Mouse (Mus musculus) embryo, embryonic 9.5 days (tissue): ENCODE measurements around the gene Barx2.
"Not testable (repeated sequence)": the region's sequence is repeated elsewhere in the genome, so short reads cannot be mapped to it uniquely, and the experiment has no call there.

Source experiments
- DNase-seq: peaks from one replicate; pipeline ENCODE4 v3.0.0-alpha.2; 2017; ENCODE audit errors: extremely low spot score

Barx2 gene

DNA sequence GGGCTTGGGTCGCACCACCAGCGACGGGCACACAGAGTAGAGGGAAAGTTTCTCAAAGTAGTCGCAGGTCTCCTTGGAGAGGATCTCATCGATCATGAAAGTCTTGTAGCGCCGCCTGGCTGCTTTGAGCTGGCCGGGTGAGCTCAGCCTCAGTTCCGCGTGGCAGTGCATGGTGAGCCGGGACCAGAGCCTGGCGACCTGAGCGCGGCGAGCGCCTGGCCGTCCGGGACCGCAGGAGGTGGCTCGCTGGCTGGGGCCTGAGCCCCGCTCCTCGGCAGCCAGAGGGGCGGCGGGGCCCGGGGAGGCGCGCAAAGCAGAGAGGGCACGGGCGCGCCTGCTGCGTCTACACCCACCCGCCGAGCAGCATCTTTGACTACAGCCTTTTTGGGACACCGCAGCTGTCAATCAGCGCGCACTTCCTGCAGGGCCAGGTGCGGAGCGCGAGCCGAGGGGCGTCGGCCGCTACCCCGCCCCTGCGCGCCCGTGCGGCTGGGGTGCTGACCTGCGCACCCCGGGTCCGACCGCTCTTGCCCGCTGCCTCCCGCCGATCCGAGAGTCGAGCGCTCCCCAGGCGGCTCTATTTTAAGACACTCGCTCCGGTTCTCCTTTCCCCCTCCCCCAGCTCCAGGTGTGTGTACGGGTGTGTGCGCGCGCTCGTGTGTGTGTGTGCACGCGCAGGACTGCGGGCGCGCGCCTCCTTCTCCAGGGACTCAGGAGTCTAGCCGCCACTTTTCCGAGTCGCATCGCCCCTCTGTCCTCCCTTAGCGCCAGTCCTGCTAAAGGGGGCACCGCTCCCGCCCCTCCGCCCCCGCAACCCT, at the start of gene Barx2:
Barx2 (minus strand) TSS at position 542 of the 818 bp plus-strand sequence.
- DNase-seq, result peak; percentile 80

- DNase-seq, result no peak
Measured at GRCm38 (mm10) chr9:31962265-31962664, 49.0 kb upstream of the Barx2 start.

GRCm38 (mm10) chr9:31960488-31960887, 47.2 kb upstream of the Barx2 start:
- DNase-seq, result no peak

- no peak for DNase-seq
Measured at GRCm38 (mm10) chr9:31958120-31958519, 44.9 kb upstream of the Barx2 start.

DNA sequence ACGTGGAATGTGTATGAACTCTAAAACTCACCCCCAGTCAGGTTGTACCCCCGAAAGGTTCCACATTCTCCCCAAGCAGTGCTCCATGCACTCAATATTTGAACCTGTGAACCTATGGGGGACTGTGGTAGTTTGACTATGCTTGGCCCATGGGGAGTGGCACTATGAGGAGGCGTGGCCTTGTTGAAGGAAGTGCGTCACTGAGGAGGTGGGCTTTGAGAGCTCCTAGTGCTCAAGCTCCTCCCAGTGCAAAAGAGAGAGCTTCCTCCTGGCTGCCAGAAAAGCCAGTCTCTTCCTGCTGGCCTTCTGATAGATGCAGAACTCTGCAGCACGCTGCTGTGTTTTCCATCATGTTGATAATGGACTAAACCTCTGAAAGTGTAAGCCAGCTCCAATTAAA, 37.2 kb upstream of the Barx2 start:
- DNase-seq, result no peak

GRCm38 (mm10) chr9:31949031-31949430, 35.8 kb upstream of the Barx2 start:
- DNase-seq, result no peak

DNA sequence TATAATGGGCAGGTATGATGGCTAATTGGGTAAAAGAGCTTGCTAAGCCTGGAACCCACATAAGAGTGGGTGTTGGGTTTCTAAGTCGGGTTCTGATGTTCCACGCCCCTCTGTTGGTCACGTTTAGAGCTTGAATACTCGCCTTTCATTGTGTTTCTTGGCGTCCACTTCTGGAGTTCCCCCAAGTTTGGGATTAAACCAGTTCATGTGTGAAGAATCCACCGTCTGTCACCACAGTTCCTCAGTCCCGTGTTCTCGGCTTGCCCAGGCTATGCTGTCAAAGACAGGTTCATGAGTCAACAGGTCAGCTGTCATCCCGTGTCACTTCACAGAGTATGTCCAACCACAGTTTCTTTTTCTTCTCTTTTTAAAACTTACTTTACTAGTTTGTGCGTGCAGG, 33.8 kb upstream of the Barx2 start:
- DNase-seq, result no peak

DNA sequence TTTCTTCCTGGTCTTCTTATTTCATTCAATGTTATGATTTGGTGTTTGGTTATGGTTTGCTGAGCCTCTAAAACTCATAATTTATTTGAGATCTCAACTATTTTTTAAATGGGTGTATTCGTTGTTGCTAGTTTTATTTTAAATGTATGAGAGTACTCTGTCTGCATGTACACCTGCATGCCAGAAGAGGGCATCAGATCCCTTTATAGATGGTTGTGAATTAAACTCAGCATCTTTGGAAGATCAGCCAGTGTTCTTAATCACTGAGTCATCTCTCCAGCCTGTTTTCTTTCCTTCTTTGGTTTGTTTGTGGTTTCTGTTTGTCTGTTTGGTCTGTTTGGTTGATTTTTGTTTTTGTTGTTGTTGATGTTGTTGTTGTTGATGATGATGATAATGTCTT, 29.1 kb upstream of the Barx2 start:
- no peak for DNase-seq

DNA sequence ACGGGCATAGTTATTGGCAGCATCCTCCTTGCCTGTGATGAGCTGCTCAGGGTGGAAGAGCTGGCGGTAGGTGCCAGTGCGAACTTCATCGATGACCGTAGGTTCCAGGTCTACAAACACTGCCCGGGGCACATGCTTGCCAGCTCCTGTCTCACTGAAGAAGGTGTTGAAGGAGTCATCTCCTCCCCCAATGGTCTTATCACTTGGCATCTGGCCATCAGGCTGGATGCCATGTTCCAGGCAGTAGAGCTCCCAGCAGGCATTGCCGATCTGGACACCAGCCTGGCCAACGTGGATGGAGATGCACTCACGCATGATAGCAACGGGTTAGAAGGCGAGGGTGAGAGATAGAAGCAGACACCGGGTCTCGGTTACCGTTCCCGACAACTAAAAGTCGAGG, 23.2 kb upstream of the Barx2 start:
- DNase-seq, result not testable (repeated sequence)

DNA sequence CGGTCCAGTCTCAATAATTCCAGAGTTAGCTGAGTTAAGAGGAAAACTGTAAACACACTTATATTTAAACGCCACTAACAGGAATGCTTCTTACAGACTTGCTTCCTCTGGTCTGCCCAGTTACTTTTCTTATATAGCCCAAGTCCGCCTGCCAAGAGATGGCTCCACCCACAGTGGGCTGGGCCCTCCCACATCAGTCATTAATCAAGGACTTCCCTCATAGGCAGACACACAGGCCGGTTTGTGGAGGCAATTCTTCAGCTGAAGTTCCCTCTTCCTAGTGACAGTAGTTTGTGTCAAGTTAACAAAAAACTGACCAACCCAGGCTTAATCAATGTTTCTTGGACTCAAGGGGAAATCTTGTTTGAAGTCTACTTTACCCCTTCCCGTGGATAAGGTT, 18.4 kb upstream of the Barx2 start:
- DNase-seq, result no peak

DNA sequence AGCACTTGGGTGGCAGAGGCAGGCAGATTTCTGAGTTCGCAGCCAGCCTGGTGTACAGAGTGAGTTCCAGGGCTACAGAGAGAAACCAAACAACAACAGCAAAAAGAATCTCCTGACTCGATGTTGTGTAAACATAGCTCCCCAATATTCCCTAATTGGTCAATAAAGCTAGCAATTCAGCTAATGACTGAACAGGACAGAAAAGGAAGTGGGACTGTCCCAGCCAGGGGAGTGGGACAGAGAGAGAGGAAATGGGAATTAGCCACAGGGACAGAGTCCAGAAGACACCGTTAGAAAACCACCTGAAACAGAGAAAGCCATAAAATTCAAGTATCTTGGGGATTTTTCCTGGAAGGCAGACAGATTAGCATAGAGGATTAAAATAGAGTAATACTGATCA, 18.0 kb upstream of the Barx2 start:
- DNase-seq, result no peak

GRCm38 (mm10) chr9:31926766-31927165, 13.5 kb upstream of the Barx2 start:
- no peak for DNase-seq

- peak; percentile 85 for DNase-seq
Measured at GRCm38 (mm10) chr9:31925830-31926624, 12.8 kb upstream of the Barx2 start.

GRCm38 (mm10) chr9:31923529-31923928, 10.3 kb upstream of the Barx2 start:
- DNase-seq, result no peak

DNA sequence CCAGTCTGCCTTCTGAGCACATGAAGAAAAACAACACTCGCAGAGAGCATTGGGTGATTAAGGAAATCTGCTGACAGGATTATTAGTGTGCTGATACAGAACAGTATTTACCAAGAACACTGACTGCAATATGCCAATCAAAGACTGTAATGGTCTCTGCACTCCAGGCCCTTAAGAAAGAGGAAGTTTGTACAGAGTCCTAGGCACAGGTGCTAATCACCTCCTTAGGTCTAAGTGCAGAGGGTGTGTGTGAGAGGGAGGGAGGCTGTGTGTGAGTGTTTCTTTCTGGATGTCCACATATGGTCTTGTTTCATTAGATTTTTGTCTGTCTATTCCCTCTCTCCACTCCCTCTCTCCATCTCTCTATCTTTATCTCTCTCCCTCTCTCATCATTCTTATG, 6.5 kb upstream of the Barx2 start:
- DNase-seq, result no peak

DNA sequence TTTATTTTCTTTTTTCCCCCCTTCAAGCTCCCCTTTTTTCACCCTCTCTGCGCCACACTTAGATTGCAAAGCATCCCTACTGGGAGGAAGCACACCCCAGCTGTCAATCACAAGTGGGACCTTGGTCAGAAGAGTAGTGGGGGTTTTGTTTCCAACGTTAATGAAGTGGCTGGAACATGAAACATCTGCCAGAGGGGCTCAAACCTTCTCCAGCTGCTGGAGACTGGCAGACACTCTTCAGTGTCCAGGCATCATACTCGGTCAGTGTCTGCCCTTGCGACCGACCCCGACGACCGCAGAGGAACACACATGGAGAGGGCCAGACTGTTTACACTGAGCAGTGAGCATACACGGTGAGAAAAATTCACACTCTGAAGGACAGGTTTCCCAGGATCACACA, 3.2 kb upstream of the Barx2 start:
- DNase-seq, result no peak

DNA sequence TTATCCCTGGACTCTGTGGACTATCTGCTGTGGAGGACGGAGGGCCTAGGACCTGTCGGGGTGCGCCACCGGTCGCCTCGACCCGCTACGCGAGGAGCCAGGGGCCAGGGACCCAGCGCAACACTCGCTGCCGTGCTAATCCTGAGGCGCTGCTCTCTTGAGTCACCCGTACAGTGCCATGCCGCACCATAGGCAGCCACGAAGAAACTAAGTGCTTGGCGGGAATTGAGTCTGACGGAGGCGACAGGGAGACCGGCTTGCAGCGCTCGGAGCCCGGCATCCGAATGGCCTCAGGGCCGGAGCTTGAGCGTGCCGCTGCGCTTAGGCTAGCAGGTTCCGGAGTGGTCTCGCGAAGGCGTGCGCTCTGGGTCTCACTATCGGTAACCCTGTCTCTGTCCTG, 1.6 kb upstream of the Barx2 start:
- peak; percentile 62 for DNase-seq

DNA sequence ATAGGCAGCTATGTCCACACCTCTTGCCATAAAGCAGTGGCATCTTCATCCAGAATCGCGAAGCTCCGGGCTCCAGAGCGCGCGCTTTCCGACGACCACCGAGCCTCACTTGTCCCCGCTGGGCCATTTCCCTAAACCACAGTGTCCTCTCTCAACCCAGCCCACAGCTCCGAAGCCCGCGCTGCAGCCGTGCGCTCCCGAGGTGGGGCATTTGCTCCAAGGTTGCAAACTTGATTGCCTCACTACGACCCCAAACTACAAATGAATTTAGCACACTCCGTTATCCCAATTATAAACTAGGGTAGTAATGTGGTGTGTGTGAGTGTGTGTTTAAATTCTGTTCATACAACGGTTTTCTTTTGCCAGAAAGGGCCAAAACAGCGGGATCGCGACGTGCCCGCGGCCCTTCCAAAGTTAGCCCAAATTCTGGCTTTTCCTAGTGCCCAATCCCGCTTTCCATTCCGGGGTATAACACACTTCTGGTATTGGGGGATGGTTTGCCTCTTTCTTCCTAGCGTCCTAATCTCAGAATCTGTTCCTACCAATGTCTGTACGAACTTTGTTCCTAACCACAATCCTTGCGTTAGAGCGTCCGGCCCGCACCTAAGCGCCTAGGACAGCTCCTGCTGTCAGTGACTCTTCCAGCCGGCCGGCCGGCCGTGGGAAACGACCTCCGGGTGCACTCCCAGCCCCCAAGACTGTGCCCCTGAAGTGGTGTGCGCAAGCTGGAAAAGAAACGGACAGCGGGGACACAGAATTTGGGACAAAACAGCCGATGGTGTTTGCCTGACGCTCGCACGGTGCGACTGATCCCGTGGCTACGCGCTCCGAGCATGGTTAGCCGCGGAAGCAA, 703 bp upstream of the Barx2 start:
- peak; percentile 52 for DNase-seq

DNA sequence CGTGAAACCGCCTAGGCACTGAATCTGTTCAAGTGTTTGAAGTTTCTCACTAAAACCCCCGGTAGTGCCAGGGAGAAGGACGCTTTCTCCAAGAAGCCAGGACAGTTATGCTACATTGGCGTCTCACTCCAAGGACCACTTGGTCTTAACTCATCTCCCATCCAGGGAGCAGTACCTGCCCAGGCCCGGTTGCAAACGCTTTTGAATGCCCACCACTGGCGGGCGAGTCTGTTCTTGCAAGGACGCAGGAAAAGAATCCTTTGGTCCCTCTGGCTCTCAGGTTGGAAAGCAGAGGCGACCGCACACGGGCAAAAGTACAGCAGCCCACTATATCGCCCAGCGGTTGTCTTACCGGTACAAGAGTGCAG, 725 bp downstream of the Barx2 start:
- DNase-seq, result no peak

- no peak for DNase-seq
Measured at GRCm38 (mm10) chr9:31910221-31910620, 3.0 kb downstream of the Barx2 start.

DNA sequence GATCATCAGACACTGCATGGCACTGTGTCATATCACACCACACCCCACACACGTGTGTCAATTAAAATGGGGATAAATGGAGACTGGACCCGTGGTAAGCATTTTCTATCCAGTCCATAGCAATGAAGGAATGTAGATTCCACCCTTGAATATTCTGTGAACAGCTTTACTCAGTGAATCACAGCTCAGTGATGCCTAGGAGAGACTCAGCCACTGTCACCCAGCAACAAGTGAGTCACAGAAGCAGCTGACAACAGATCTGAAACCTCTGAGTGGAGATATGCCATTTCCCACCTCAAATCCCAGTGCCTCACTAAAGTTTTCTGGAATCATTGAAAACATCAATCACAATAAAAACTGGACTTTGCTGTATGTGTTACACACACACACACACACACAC, 11.5 kb downstream of the Barx2 start:
- DNase-seq, result no peak

DNA sequence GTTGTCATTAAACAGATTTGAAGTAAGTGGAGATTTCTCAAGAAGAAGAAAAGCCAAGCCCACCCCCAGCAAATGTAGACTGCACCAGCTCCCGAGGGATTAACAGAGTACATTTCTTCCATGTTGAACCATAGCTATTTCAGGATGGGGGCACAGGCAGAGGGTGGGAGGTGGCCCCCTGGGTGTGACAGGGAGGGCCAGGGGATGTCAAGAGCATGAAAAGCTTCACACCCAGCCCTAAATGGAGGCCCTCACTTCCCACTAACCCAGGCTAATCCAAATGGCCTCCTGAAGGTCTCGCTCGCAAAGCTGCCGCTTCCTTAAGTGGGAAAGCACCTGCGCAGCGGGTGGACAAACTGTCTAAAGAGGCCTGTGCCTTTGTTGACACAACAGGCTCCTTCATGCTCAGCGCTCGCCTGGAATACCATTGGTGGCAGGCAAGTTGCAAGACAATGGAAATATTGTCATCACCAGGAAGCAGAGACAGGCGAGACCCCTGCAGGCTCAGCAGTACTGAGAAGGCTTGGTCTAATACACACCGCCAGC, 18.4 kb downstream of the Barx2 start:
- DNase-seq, result no peak
